Mouse (Mus musculus) gastrocnemius, adult 18-20 months (tissue): Measurements from ENCODE around the gene Stk40. TPM values are rescaled to one million over a fixed set of nuclear protein-coding genes. Genes with fewer than 3 reads are reported as not detected.
A peak's percentile ranks its signal among the peaks of the same experiment; 100 is the strongest.

ENCODE experiments used
- DNase-seq: peaks from one replicate; pipeline ENCODE4 v3.0.0; 2021; ENCODE audit warnings: low spot score
- total RNA-seq, 2 experiments: library from RNA; stranded (reverse); gene quantifications; 2 replicates each; pipeline ENCODE4 v1.2.3; 2021

The Stk40 gene
- total RNA-seq, 2 experiments from 2014 or later: 113 to 127 TPM

GRCm38 (mm10) chr4:126096464-126097111 lies 7.2 kb upstream of the Stk40 start, which contains the start of gene Lsm10:
TSS of gene Lsm10 (plus strand) at chr4:126096623.
- peak; percentile 94 for DNase-seq

GRCm38 (mm10) chr4:126097711-126098253 lies 6.0 kb upstream of the Stk40 start:
- no peak for DNase-seq

DNA sequence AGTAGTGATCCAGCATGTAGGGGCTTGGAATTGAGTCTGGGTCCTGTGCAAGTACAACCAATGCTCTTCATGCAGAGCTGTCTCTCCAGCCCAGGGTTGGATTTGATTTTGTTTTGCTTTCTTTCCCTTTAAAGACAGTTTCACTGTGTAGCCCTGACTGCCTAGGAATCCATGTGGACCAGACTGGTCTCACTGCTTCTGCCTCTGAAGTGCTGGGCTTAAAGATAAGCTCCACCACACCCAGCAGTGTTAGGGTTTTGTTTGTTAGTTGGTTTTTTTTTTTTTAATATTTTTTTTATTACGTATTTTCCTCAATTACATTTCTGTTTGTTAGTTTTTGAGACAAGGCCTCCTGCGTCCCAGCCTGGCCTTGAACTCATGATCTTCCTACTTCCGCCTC lies 4.4 kb upstream of the Stk40 start:
- DNase-seq: no peak

GRCm38 (mm10) chr4:126100764-126101163 lies 3.0 kb upstream of the Stk40 start:
- DNase-seq: no peak

GRCm38 (mm10) chr4:126102061-126102841 lies 1.5 kb upstream of the Stk40 start:
- no peak for DNase-seq

- DNase-seq: peak; percentile 95
Observed at GRCm38 (mm10) chr4:126103057-126103581, 638 bp upstream of the Stk40 start.

- no peak for DNase-seq
Observed at GRCm38 (mm10) chr4:126104261-126105075, 711 bp downstream of the Stk40 start.

- DNase-seq: no peak
Observed at GRCm38 (mm10) chr4:126105131-126105783, 1.5 kb downstream of the Stk40 start.

GRCm38 (mm10) chr4:126108061-126108740 lies 4.4 kb downstream of the Stk40 start:
- DNase-seq: no peak

GRCm38 (mm10) chr4:126109613-126110373 lies 6.0 kb downstream of the Stk40 start:
- DNase-seq: peak; percentile 42

DNA sequence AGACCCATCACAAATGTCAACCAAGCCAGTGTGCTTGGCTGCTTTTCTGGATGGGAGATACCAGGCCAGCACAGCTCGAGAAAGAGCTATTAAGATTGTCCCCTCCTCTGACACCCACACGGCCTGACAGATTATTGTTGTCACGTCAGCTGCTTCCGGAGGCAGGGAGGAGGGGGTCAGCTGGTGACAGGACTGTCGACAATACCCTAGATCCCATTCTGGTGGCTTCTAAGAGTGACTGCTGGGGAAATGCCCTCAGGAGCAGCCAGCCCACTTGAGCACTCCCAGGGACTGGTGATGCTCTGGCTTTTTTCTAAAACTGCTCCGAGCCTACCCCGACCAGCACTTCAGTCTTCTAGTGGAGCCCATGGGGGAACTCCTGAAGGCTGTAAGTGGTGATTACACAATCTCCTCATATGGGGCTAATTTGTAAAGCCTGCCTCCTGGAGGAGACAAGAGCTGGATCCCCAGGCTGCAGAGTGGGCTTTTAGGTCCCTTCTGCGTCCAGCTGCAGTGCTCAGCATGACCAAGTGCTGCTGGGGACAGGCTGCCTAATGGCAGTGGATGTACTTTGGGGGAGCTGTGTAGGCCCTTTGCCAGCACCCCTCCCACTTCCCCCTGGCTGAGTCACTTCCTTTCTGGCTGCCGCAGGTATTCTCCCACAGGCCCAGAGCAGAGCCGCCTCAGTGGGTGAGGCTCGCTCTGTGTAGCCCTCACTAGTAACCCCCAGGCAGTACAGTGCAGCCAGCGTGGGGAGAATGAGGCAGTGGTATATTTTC lies 6.8 kb downstream of the Stk40 start:
- DNase-seq: peak; percentile 89

- no peak for DNase-seq
Observed at GRCm38 (mm10) chr4:126111153-126111549, 7.4 kb downstream of the Stk40 start.

DNA sequence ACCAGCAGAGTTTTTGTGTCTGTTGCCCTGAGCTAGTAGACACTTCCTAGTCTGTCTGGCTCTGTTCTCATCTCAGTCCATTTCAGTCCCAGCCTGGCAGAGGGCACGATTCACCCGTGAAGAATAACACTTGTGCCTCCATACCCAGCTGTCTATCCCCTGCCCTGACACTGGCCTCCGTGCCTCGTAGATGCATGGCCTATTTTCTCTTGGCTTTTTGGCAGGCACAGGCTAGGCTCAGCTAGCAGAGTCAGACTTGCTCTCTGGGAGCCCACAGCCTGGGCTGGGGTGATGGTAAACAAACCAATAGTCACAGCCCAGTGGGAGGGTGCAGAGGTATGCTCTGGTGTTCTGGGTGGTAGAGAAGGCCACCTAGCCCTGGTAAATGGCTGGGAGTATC lies 9.5 kb downstream of the Stk40 start:
- peak; percentile 75 for DNase-seq

DNA sequence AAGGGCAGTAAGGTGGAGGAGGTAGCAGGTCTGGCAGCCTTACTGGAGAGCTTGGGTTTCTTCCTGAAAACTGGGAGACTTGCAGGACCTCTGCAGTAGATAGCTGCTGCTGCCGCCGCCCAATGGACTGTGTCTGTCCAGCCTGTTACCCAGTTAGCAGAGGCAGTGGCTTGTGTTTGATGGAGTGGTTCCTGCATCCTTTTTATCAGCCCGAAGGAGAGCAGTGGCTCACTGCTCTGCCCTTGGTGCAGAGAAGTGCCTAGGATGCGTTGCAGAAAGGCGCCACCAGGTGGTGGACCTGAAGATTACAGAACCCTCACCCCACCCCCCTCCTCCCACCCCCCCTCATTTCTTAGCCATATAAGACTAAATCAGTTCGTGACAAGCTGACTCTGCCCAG lies 10.2 kb downstream of the Stk40 start:
- DNase-seq: peak; percentile 69

DNA sequence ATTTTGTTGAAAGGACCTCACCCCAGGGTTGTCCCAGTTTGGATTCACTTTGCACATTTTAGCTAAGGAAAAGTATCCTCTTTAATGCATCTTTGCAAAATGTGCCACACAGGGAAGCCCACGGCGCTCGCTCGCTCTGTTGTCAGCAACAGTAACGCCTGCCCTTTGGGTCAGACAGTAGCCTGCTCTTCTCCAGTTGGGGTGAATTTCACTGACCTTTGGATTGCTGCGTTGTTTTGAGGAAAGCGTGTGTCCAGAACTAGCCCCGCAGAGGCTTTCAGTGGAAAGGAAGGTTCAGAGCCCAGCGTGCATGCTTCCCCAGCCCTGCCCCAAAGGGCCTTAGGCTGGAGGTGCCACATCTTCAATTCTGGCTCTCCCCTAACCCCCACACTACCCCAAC lies 11.7 kb downstream of the Stk40 start:
- DNase-seq: no peak

DNA sequence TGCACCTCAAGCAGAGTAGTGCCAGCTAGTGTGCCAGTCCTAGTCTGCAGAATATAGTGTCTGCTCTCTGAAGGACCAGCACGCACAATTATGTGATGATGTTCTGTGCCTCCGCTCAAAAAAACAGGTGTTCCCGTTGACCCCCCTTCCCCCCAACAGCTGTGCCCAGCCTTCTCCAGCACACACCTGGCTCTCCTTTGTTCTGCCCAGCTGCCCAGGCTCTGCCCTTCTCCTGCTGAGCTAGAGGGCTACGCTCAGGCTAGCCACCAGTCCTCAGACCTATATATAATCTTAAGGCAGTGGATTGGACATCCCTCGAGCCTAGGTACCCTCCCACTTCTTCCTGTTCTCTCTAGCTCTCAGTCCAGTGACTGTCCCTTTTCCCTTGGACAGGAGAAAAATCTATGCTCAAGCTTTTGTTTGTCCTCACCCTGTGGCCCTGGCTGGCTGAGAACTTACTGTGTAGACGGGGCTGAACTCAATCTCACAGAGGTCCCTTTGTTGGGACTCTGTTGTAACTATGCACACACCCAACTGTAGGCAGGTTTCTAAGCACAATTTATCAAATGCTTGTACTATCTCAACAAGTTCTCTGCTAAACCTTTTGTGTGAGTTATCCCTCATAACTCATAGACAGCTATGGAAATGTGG lies 12.2 kb downstream of the Stk40 start:
- no peak for DNase-seq

DNA sequence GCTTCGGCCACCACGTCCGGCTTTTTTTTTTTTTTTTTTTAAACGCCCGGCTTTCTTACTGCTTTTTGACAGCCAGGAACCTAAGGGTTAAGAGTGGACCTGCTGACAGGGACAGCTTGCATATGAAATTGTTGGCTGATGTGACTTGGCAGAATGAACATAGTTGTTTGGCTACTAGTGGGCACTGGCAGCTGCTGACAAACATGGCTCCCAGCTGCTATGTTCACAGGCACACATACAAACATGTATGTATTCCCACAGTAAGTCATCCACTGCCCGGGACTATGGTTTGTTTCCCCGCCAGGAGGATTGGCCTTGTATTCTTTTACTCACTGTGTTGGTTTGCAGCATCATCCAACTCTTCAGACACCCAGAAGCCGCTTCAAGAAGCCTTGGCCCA lies 13.4 kb downstream of the Stk40 start:
- no peak for DNase-seq

GRCm38 (mm10) chr4:126118651-126119050 lies 14.9 kb downstream of the Stk40 start:
- DNase-seq: no peak
